Mouse (Mus musculus) adrenal gland, postnatal 14 days (tissue): ENCODE data around the gene Cage1. TPM values are rescaled to one million over a fixed set of nuclear protein-coding genes. Genes with fewer than 3 reads are reported as not detected.

Experiments
- DNase-seq: peaks from one replicate; pipeline ENCODE4 v3.0.0; 2021; ENCODE audit warnings: mixed read lengths
- microRNA-seq, 2 experiments: library from miRNA; unstranded; fragments of <30 nt; microRNA quantifications; one replicate each; pipeline ENCODE4 v1.2.0; 2021
- total RNA-seq: library from RNA; stranded (reverse); gene quantifications from 2 replicates; pipeline ENCODE4 v1.2.3, GENCODE M21; 2021

The Cage1 gene
- total RNA-seq, 1 experiment from 2014 or later = 3.0 TPM

GRCm38 (mm10) chr13:37965126-37965914 lies 71.5 kb downstream of the Cage1 start:
- DNase-seq = peak; percentile 43

DNA sequence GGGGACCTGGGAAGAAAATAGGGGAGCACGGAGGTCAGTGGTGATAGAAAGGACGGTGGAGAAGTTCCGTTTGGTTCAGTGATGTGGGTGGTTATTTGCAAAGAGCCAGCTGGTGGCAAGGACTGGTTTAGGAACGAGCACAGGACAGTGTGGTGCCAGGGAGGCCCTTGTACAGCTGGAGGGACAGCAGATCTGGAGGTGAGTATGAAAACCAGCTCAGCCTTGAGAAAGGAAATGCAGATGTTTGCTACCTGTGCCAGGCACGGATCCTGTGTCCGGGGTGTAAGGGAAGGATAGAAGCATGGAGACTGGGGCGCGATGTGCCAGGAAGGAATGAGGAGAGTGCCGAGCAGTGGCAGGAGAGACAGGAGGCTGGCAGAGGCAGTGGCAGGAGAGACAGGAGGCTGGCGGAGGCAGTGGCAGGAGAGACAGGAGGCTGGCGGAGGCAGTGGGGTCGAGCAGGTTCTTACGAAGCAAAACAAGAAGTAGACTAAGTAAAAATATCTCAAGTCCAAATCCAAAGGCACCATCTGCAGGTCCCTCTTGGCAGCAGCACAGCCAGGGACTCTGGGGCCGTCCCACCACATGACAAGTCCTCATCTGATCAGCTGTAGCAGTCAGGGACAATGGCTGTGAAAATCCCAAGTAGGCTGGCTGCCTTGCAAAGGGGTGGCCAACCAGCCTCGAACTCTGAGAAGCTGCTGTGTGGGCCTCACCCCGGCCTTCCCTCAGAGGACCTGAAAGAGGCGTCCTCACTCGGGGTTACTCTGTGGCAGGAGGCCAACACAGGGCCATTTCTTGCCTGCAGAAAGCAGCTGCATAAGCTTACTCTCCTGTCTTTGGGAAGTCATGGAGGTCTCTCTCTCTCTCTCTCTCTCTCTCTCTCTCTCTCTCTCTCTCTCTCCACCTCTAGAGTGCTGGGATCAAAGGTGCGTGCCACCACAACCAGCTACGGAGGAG lies 72.5 kb downstream of the Cage1 start:
- DNase-seq = peak; percentile 9

- peak; percentile 89 for DNase-seq
Measured at GRCm38 (mm10) chr13:37963354-37964007, 73.4 kb downstream of the Cage1 start.

DNA sequence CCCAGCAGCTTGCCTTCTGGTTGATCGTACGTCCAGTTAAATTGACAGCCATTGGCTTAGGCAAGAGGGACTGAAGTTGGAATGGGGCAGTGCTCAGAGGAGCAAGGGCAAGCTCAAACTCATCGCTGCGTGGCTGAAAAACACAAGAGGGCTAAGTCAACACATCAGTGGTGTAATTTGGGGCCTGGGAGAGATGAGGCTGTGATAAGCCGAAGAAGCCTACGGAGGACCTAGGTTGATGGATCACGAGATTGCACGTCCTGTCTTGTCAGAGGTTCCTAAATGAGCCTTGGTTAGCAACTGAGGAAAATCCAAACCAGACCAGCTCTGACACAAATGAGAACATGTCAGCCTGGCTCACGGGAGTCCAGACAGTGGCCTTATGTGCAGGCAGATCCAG lies 74.3 kb downstream of the Cage1 start:
- DNase-seq = no peak

GRCm38 (mm10) chr13:37959936-37960335 lies 76.9 kb downstream of the Cage1 start:
- DNase-seq = no peak

- no peak for DNase-seq
Measured at GRCm38 (mm10) chr13:37959239-37959907, 77.5 kb downstream of the Cage1 start.

DNA sequence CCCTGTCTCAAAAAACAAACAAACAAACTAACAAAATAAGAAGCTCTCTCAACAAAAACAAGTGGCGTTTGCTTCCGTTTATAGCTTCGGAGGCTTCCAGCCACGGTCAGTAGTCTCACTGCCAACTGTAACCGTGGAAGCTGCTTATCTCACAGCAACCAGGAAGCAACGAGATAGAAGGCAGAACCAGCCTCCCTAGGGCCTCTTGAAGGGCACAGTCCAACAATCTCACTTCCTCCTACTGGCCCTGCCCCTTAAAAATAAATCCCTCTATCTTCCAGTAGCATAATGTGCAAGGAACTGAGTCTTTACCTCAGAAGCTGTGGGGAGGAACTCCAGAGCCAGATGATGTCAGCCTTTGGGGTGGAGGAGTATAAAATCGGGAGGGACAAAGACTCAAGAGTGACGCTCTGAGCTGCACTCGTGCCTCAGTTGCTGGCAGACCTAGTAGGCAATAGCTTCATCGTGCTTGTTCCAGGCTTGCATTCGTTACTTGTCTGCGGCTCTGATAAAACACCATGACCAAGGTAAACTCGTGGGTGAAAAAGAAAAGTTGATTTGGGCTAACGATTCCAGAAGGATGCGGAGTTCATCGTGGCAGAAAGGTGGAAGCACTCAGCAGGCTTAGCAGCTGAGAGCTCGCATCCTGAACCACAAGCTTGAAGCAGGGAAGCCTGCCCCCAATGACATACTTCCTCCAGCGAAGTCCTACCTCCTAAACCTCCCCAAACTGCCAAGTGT lies 78.2 kb downstream of the Cage1 start:
- DNase-seq = no peak

Small RNAs within 50 kb of the gene (microRNA-seq; reads per million reads assigned to microRNA genes)
- gene Gm27387 = 0 reads per million in 2 experiments

Other genes starting within 250 kb of the Cage1 start
- gene Ssr1, start 42.9 kb downstream of the Cage1 start, total RNA-seq = 131 and 135 TPM in 2 replicates
- 29.1 and 32.4 TPM in 2 replicates for gene Riok1, start 74 bp downstream of the Cage1 start, total RNA-seq
- 0.94 and 3.7 TPM in 2 replicates for gene Dsp, start 114.2 kb upstream of the Cage1 start, total RNA-seq
- gene Snrnp48, start 167.9 kb upstream of the Cage1 start, total RNA-seq = 24.6 and 26.1 TPM in 2 replicates